Mouse (Mus musculus) neural tube, embryonic 15.5 days (tissue): ENCODE data around the gene Bcas1. TPM values are rescaled to one million over a fixed set of nuclear protein-coding genes. Genes with fewer than 3 reads are reported as not detected.

Experiments
- ATAC-seq: fragments of 200-750 bp; cut with Nextera tagmentation; 2 replicates; pipeline ENCODE4 v1.8.0; 2017; ENCODE audit warnings: mild to moderate bottlenecking, moderate TSS enrichment, moderate library complexity; ENCODE audit not compliant: low FRiP score
- H3K27ac ChIP-seq: fragments of 300-500 bp; sonication (generic); replicated peaks from 2 replicates; pipeline ENCODE4 v1.5.1; 2015; ENCODE audit warnings: mild to moderate bottlenecking, inconsistent platforms
- H3K27me3 ChIP-seq: fragments of 300-500 bp; sonication (generic); replicated peaks from 2 replicates; pipeline ENCODE4 v1.6.1; 2015; ENCODE audit warnings: inconsistent platforms
- H3K36me3 ChIP-seq: fragments of 300-500 bp; sonication (generic); 2 replicates; pipeline ENCODE4 v1.6.1; 2015; ENCODE audit warnings: inconsistent platforms
- H3K4me1 ChIP-seq: fragments of 300-500 bp; sonication (generic); 2 replicates; pipeline ENCODE4 v1.6.1; 2015; ENCODE audit warnings: inconsistent platforms
- H3K4me2 ChIP-seq: fragments of 300-500 bp; sonication (generic); 2 replicates; pipeline ENCODE4 v1.6.1; 2015; ENCODE audit warnings: inconsistent platforms, mild to moderate bottlenecking, moderate library complexity
- H3K4me3 ChIP-seq: fragments of 300-500 bp; sonication (generic); replicated peaks from 2 replicates; pipeline ENCODE4 v1.5.1; 2015; ENCODE audit warnings: mild to moderate bottlenecking, inconsistent platforms
- H3K9ac ChIP-seq: fragments of 300-500 bp; sonication (generic); replicated peaks from 2 replicates; pipeline ENCODE4 v1.6.1; 2015; ENCODE audit warnings: mild to moderate bottlenecking, inconsistent platforms
- H3K9me3 ChIP-seq: fragments of 300-500 bp; sonication (generic); replicated peaks from 2 replicates; pipeline ENCODE4 v1.6.1; 2016; ENCODE audit warnings: inconsistent platforms
- WGBS: fragments of 180-500 bp; shearing (Covaris S2); methylation state at CpG from one replicate; pipeline ENCODE4 v1.1.7; 2015; ENCODE audit warnings: mixed read lengths; 5-methylcytosine and 5-hydroxymethylcytosine counted together
- polyA plus RNA-seq: library from polyadenylated mRNA; unstranded; fragments of >200 nt; fragmentation: Nextera tagmentation; extraction: Ambion mirVana; gene quantifications from 2 replicates; pipeline ENCODE4 v1.2.1, GENCODE M21; 2015

Bcas1 gene
- polyA plus RNA-seq, 1 experiment from 2014 or later: 10.6 TPM

- H3K27me3 ChIP-seq: no peaks in the 10 kb centered on the region
- 57% methylated on average over 10 of the region's 10 CpGs for WGBS
- H3K4me3 ChIP-seq: no peak overlapping the region
- H3K4me2 ChIP-seq: no peak overlapping the region
- peaks cover 16% of the 10 kb centered on the region; the same call in 1 of the 2 replicates for H3K4me1 ChIP-seq
- no peaks in the 10 kb centered on the region for H3K36me3 ChIP-seq
- H3K9ac ChIP-seq: no peak overlapping the region
- ATAC-seq: no peak
- peak overlapping the region; percentile 37 for H3K27ac ChIP-seq
- no peaks in the 10 kb centered on the region for H3K9me3 ChIP-seq
Observed at GRCm38 (mm10) chr2:170308033-170308820, 119.4 kb downstream of the Bcas1 start.

DNA sequence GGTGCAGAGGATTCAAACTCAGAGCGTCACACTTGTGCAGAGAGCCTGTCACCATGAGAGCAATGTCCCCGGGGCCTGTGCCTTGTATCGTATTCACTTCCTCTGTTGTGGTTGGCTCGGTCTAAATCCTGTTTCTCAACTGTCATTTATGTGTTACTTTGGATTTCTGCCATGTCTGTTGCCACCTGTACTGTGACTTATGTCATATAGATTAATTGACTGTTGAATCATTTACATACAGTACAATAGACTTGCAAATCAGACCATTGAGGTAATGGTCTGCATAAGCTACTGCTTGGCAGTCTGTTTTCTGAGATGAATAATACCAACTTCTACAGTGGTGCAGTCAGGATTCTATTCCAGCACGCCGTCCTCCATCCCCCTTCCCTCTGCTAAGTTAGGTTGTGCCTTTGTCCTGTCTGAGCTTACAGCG lies 120.0 kb downstream of the Bcas1 start:
- Histone ChIP-seq H3K4me2 (no peak overlapping the region), H3K9me3 (no peaks in the 10 kb centered on the region), H3K9ac (no peak overlapping the region), H3K36me3 (no peaks in the 10 kb centered on the region), H3K27ac (no peak overlapping the region; the same call in 1 of the 2 replicates), H3K4me3 (no peak overlapping the region), H3K4me1 (peaks cover 16% of the 10 kb centered on the region; the same call in 1 of the 2 replicates), H3K27me3 (no peaks in the 10 kb centered on the region)
- 20% methylated on average over 7 of the region's 7 CpGs for WGBS
- ATAC-seq: no peak

DNA sequence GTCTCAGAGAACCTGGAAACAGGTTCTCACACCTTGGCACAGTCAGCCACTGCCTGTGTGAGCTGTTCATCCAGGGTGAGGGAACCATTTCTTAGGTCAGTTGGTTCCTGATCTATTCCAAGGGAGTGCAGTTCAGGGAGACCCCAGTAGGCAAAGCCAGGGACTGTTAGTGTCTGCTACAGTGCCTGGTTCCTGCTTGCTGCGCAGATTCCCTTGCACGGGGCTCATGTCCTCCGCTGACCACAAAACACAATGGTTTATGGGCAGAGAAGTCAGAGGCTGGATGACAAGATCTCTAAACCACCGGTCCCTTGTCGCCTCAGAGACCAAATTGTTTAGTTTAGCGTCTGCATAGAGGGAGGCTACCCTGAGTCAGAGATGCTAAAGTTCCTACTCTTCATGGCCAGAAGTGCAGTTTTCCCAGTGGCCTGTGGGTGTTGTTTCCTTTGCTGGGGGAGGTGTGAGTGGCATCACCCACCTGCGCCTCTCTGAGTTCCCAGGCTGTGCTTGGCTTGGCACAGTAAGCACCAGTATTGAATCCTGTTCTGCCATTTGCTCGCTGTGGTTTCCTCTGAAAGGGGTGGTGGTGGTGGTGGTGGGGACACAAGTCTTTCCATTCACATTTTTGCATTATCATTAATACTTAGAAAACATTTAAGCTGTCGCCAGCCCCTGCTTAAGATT lies 120.9 kb downstream of the Bcas1 start:
- H3K9ac ChIP-seq: no peak overlapping the region
- no peaks in the 10 kb centered on the region for H3K27me3 ChIP-seq
- no peak for ATAC-seq
- peaks cover 16% of the 10 kb centered on the region; the same call in 1 of the 2 replicates for H3K4me1 ChIP-seq
- H3K4me3 ChIP-seq: no peak overlapping the region
- no peak overlapping the region for H3K4me2 ChIP-seq
- WGBS: 75% methylated on average over 9 of the region's 9 CpGs
- H3K9me3 ChIP-seq: no peaks in the 10 kb centered on the region
- no peaks in the 10 kb centered on the region for H3K36me3 ChIP-seq
- no peak overlapping the region for H3K27ac ChIP-seq

DNA sequence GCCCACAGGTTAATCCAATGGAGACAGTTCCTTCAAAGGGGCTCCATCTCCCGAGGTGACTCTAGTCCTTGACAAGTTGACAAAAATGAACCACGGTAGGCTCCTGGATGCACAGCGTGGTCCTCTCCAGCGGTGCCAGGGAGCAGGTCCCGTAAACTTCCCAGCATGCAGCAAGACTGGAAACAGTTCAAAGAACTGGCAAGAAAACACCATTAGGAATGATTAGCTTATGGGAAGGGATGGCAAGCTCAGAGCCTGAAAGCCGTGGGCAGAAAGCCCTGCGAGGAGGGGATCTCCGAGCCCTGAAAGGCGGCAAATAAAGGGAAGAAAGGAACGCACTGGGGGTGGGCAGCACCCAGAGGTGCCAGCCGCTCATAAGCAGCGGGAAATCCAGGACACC lies 122.9 kb downstream of the Bcas1 start:
- Histone ChIP-seq H3K36me3 (no peaks in the 10 kb centered on the region), H3K4me2 (no peak overlapping the region), H3K27ac (no peak overlapping the region), H3K9me3 (no peaks in the 10 kb centered on the region), H3K9ac (no peak overlapping the region), H3K27me3 (no peaks in the 10 kb centered on the region), H3K4me1 (peaks cover 16% of the 10 kb centered on the region; the same call in 1 of the 2 replicates), H3K4me3 (no peak overlapping the region)
- ATAC-seq: no peak
- 77% methylated on average over 12 of the region's 12 CpGs for WGBS

DNA sequence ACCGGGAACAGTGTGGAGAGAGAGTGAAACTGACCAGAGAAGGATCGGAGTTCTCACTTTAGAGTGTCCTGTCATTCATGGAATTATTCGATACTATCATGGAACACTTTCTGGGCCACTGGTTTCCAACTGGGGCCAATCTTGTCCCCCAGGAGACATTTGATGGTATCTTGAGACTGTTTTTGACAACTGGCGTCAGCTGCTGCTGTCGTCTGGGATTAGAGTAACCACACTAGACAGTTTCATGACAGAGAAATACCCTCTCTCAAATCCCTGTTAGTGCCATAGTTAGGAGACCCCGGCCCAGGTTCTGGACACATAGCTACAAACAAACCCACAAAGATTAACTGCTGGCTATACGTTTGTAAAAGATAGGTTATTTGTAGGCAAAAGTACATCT lies 124.0 kb downstream of the Bcas1 start:
- 88% methylated on average over 7 of the region's 7 CpGs for WGBS
- no peaks in the 10 kb centered on the region for H3K9me3 ChIP-seq
- no peak overlapping the region for H3K4me3 ChIP-seq

GRCm38 (mm10) chr2:170302825-170303224 lies 124.8 kb downstream of the Bcas1 start:
- H3K27me3 ChIP-seq: no peaks in the 10 kb centered on the region
- no peaks in the 10 kb centered on the region for H3K36me3 ChIP-seq
- H3K4me2 ChIP-seq: no peak overlapping the region
- no peak overlapping the region for H3K27ac ChIP-seq
- no peak for ATAC-seq
- peaks cover 6% of the 10 kb centered on the region; the same call in 1 of the 2 replicates for H3K4me1 ChIP-seq
- WGBS: 92% methylated on average over 8 of the region's 8 CpGs
- no peak overlapping the region for H3K4me3 ChIP-seq
- H3K9me3 ChIP-seq: no peaks in the 10 kb centered on the region
- no peak overlapping the region for H3K9ac ChIP-seq

More for the DNA sequence above, 124.0 kb downstream of the Bcas1 start:
- no peaks in the 10 kb centered on the region for H3K27me3 ChIP-seq
- H3K36me3 ChIP-seq: no peaks in the 10 kb centered on the region
- H3K9ac ChIP-seq: no peak overlapping the region
- H3K4me2 ChIP-seq: no peak overlapping the region
- H3K4me1 ChIP-seq: peaks cover 11% of the 10 kb centered on the region; the same call in 1 of the 2 replicates
- no peak overlapping the region for H3K27ac ChIP-seq
- ATAC-seq: no peak

Other genes with a start within 250 kb of the Bcas1 start
- gene Pfdn4, start 68.6 kb upstream of the Bcas1 start, polyA plus RNA-seq: 125 and 142 TPM in 2 replicates
- 0.12 TPM in 1 of 2 replicates, not detected in the other for gene Cyp24a1, start 69.3 kb upstream of the Bcas1 start, polyA plus RNA-seq
- gene 4930470P17Rik, start 174.2 kb upstream of the Bcas1 start, polyA plus RNA-seq: 0.36 TPM in 1 of 2 replicates, not detected in the other